Mouse (Mus musculus) kidney, adult 18-20 months (tissue): ENCODE measurements at regions not wholly inside any gene's neighbourhood (a gene's known extent, or its start where the extent isn't known, plus 50 kb on each side); places are given as distances from the start of the nearest gene placed in this dataset.
"Not testable (repeated sequence)": the region's sequence is repeated elsewhere in the genome, so short reads cannot be mapped to it uniquely, and the experiment has no call there.

Experiments
- DNase-seq: peaks from one replicate; pipeline ENCODE4 v3.0.0; 2021

DNA sequence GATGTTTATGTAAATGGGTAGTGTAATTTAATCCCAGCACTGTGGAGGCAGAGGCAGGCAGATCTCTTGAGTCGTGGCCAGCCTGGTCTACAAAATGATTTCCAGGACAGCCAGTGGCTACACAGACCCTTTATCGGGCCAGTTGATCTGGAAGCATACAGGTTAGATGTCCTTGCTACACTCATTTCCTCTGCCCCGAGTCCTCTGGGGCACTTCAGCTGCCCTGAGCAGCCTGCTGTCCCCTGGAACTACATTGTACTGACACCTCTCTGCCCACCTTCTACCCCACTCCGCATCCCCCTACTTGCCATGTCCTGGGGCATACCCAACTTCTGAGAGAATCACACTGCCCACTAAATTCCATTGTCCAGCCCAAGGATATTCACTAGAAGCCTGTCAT, 60.6 kb upstream of the Helt start:
- no peak for DNase-seq

DNA sequence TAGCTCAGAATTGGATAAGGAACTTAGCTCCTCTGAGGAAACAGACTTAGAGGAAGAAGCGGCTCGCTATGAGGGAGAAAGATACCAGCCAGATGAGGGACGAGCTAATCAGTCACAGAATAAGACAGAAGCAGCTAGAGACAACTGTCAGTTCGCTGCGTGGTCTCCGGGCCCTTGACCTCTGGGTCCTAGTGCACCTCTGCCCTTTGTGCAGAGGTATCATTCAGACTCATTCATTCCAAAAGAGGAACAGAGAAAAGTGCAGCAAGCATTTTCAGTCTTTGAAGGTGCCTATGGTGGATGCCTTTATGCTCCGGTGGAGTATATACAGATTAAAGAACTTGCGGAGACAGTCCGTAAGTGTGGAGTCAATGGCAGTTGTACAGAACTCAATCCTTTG, 63.5 kb upstream of the Helt start:
- not testable (repeated sequence) for DNase-seq

DNA sequence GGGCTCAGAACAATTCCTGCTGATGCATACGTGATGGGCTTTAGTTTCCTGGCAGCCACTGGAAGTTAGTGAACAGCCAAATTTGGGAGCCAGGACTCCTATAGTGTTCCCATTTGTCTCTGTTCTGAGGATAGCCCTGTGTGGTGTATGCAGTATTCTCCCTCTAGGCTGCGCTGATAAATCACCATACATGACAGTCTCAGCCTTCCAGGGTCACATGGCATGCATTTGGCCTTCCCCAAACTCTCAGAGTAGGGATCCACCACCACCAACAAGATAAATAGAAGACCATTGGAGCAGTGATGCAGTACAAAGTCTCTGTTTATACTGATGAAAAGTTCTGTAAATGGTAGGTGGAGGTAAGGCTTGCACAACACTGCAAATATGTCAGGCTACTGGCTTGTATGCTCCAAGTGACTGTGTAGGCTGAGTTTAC, 68.4 kb upstream of the Helt start:
- DNase-seq, result no peak

DNA sequence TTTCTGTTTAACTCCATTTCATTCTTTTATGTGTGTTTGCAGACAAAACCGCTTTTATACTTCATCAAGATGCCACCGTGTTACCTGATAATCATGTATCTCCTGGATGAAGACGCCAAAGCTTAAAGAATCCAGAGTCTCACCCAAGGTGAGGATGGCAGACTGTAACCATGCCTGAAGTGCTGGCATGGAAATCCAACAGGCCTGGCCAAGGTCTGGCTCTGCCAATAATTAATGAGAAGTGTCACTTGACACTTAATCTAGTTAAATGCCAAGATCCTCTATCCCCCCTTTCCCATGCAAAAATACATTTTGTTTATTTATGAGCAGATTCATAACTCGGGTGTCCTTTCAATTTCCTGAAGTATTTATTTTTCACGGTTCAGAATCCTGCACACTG, 71.2 kb upstream of the Helt start:
- peak; percentile 11 for DNase-seq

DNA sequence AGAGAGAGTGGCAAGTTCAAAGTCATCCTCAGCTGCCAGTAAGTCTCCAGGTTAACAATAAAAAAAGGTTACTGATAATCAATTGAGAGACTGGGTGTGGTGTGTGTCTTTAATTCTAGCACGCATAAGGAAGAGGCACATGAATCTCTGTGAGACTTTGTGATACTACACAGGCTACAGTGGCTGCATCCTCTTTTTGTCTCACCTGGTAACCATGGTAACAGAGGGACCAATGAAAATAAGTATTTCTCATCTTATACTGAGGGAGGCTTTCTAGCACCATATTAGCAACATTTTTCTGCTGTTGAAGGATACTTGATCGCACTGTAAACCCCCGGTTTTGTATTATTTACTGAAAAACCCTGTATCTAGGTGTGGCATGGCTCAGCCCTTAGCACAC, 72.7 kb upstream of the Helt start:
- no peak for DNase-seq

DNA sequence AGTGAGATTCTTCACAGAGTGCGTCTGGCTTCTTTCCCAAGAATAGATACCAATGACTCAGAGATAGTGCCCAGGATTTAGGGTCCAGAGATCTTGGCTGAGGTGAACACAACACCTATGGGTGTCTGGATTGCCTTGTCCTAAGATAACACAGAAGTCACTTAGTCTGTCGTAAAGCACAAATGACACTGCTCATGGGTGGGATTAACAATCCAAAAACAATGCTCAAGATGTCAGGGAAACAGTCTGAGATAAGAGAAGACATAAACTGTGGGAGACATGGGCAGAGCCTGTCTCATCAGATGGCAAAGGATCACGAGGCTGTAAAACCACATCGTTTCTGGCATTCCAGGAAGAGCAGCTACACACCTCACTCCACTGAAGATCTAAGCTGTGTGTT, 79.6 kb upstream of the Helt start:
- no peak for DNase-seq

DNA sequence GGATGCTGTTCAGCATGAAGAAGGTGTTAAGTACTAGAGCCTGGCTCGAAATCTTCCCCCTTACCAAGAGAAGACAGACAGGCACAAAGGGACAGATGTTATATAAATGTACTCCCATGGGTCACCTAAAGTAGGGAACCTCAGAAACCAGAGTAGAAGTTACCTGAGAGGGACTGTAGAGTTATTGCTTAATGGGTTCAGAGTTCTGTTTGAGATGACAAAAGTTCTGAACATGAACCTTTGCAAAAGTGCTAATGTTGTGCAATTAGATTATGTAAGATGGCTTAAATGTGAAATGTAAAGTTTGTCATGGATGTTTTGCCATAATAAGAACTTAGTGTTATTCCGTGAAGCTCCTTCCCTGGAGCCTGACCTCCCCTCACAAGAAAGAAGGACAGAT, 81.5 kb upstream of the Helt start:
- DNase-seq, result no peak

DNA sequence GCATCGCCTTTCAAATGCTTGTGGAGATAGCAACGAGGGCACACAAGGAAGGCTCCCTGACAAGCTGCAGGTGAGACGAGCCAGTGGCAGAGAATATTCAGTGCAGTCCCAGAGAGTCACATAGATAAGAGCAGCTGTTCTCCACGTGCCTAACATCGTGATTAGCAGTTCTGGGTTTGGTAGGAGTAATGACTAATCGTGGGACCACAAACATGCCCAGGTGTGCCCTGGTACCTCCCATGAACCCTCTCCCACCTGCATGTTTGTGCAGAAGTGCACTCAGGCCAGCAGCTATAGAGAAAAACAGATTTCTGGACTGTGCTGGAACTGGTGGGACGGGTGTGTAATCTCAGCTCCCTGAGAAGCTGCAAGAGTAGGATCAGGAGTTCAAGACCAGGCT, 85.9 kb upstream of the Acsl1 start:
- no peak for DNase-seq

DNA sequence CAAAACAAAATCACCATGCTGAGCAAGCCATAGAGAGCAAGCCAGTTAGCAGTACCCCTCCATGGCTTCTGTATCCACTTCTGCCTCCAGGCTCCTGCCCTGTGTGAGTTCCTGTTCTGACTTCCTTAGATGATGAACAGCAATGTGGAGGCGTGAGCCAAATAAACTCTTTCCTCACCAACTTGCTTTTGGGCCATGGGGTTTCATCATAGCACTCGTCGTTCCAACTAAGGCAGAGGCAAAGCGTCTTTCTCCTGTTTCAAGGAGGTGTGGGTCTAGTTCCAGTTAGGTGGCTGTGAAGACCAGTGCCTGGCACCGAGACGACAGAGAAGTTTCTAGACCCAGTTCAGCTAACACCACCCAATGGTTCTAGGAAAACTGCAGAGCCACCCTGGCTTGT, 85.0 kb upstream of the Acsl1 start:
- DNase-seq, result peak; percentile 14

DNA sequence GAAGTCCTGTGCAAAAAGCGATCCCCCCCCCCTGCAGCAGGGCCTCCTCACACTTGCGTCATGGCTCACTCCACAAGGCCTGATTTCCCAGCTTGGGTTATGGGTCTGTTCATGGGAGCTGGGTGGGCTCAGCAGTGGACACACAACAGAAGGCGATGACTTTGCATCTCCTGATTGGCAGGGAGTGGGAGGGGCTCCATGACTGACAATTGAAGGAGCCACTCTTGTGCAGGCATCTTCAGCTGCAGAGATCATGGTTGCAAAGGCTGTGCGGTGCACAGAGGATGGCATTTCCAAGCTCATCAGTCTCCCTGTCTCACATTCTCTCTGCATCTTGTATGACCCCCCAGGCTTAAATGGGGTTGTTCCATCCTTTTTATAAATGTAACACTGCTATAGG, 84.3 kb upstream of the Acsl1 start:
- peak; percentile 52 for DNase-seq

DNA sequence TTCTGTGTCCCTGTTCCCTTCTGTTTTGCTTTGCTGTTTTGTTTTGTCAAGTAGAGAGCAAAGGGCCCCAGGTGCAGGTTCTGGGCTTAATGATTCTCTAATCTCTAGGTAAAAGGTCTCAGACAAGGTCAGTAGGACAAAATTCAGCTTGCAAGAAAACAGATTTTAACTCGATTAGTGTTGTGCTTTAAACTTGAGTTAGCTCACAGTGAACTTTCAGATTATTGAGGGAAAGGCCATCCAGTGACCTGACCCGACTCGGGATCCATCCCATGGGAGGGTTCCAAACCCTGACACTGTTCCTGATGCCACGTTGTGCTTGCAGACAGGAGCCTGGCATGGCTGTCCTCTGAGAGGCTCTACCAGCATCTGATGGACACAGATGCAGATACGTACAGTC, 83.8 kb upstream of the Acsl1 start:
- peak; percentile 64 for DNase-seq

DNA sequence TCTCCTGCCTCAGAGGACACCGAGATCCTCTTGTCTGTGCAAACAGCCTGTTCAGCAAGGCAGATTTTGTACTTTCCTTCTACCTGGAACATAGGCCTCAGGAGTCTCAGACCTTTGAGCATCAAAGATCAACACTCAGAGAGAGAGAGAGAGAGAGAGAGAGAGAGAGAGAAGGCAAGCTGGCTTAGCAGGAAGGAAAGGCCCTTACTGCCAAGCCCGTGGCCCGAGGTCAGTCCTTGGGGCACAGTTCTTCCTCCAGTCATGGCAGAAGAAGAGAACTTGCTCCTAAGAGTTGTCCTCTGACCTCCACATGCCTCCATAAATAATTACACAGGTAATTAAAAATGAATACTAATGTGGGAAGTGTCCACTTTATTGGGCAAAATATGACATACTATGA, 82.4 kb upstream of the Acsl1 start:
- DNase-seq, result peak; percentile 40

DNA sequence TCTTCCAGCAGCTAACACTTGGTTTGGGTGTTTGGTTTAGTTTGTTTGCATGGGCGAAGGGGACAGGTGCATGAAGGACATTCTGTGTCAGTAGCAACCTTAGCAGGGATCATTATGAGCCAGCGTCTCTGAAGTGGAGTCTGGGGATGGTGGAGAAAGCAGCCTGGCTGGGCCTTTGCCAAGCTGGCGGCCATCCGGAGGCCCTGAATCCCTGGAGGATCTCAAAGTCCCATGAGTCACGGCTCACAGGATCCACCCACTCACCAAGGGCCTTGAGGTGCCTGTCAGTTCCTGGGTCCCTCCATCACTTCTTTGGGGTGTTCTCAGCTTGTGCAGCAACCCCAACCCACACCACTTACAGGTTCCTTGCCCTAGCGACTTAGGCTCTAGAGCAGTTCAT, 80.4 kb upstream of the Acsl1 start:
- peak; percentile 83 for DNase-seq

DNA sequence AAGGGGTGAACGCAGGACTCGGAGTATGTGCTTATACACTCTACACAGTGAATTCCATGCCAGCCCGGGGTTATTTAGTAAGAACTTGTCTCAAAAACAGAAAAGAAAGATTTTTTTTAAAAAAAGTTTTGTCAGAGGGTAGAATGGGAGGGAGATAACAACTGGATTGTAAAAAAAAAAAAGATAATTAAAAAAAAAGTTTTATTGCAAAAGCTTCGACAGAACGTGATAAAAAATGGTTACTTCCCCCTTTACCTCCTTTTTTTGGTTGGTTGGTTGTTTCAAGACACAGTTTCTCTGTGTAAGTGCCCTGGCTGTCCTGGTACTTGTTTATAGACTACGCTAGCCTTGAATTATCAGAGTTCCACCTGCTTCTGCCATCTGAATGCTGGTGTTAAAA, 79.2 kb upstream of the Acsl1 start:
- DNase-seq, result no peak

DNA sequence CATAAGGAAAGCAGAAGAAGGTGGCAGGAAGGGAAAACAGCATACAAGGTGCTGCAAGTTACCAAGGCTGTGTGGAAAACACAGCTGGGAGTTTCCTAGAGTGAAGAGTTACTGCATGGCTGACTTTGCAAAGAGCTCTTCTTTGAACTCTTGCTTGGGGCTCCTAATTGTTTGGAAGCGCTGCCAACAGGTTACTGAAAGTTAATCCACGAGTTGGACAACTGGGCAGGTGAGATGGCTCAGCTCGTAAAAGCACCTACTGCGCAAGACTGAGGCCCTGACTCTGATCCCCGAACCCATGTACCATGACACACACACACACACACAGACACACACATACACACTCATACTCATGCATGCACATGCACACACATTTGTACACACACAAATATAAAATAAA, 77.5 kb upstream of the Acsl1 start:
- DNase-seq, result peak; percentile 31

DNA sequence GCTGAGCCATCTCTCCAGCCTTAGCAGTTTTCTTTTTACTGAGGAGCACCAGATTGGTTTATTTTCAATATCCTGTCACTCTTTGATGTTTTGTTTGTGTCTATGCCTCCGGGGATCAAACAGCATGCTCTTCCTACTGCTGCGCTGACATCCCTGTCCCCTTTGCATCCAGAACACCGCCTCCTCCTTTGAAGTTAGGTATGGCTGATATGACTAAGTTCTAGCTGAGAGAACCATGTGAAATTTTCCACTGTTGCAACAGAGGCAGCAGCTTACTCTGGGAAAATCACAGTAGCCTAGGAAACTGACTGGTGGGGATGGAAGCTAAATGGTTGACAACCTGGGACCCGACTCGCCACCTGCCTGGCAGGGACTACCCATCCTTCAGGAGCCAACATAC, 76.1 kb upstream of the Acsl1 start:
- no peak for DNase-seq

DNA sequence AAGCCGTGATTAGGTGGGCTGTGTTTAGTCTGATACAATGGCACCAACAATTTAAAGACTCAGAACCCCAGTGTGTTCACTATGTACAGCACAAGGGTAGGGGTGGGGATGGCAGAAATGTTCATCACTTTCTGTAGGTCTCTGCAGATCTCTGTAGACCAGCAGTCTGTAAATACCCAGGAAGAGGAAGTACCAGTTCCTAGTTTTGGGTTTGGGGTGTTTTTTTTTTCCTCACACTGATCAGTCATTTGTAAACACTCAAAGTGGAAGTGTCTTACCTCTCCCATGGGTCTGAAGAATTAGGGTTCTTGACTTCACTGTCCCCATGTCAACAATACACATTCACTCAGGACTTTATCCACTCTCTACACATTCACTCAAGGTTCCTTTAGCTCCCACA, 75.5 kb upstream of the Acsl1 start:
- DNase-seq, result no peak

DNA sequence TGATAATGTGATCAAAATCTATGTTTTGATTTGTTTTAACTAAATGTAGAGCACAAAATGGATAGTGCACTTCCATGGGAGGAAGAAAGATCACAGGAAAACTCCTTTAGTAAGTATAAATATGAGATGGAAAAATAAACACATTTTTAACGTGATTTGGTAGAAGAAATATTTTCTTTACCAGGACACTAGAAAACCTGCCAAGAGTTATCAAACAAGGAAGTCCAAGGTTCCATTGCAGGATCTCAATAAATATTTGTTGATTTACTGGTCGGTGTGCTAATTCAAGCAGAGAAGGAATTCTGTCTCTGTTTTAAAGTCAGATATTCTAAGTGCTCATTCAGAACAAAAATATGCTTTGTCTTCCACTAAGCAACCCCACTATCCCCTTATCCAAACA, 73.8 kb upstream of the Acsl1 start:
- DNase-seq, result no peak

DNA sequence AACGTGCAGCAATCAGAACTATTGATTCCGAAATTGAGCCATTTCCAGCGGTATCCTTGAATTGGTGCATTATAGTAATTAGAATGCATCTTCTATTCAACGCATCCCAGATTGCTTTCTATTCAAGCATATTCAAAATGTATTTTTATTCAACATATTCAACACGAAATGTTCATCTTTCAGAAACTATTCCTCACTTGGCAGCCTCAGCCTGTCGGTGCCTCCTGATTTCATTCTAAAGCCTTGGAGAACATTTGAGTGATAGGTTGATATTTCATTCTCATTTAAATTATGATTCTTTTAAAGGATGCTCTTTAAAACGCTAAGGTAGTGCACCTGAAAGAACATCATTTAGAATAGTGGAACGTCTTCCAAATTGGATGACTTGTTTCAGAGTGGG, 73.1 kb upstream of the Acsl1 start:
- no peak for DNase-seq

DNA sequence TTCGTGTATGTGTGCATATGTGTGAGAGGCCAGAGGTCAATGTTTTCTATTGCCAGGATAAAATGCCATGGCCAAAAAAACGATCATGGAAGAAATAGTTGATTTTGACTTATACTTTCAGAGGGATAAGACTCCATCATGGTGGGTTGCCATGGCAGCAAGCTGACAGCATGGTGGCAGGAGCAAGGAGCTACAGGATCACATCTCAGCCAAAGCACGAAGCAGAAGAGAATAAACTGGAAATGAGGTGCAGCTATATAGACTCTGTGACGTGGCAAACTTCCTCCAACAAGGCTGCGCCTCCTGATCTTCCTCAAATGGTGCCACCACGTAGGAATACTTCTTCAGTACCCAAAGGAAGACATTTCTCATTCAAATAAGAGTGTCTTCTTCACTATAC, 70.2 kb upstream of the Acsl1 start:
- DNase-seq, result no peak

DNA sequence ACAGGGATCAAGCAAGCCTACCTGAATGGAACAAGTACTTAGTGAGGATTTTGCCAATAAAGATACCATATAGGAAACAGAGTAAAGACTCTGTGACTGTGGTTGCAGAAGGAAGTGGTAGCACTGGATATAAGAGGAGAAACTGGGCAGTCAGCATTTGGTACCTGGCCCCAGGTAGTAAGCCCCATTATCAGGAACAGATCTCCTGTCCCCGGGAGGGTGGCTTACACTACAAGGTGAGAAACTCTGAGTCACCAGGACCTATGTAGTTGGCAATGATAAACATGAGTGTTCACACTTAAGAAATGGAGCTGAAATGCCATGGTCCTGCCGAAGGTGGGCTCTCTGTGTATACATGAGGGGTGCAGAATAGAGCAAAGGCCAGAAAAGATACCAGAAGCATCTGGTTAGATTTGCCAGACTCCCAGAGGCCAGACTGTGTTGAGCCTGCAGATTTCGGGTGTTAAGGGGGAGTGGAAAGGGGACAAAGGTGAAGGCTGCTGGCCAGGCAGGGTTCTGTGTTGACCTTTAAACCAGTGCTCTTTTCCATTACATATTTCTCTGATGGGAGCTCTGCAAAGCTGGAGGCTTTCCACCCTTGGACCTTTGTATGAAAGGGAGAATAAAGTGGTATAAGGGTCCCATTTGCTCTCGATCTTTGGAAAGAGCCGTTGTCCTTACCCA, 66.8 kb upstream of the Acsl1 start:
- peak; percentile 50 for DNase-seq

DNA sequence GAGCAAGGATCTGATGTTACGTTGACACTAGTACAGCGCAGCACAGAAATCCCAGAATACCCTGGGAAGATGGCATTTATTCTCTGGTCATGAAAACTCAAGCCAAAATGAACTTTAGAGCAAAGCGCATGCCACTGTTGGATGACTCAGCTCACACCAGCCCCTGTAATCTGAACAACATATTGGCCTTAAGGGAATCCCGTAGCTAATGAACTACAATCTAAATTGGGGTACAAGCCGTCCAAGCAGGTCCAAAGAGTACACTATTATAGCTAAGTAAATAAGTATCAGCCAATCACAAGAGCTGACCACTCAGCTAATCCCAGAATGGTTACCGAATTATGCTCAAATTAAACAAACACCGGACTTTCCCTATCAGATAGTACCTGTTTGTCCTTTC, 62.0 kb upstream of the Acsl1 start:
- DNase-seq, result peak; percentile 47

DNA sequence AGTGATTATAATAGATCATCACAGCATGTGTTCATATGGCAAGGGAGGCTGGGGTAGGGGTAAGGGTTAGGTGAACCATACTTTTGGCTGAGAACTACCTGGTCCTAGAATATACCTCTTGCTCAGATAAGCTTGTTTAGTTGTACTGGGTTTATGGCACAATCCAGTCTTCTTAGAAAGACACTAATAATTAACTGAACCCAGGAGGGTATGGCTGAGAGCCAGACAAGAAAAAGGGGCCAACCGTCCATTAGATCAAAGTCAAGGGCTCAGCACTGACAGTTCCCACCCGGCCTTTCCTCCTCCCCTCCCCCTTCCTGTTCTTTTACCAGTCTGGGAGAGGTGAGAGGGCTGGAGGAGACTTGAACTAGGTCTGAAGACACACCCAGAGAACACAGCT, 61.5 kb upstream of the Acsl1 start:
- DNase-seq, result peak; percentile 71

DNA sequence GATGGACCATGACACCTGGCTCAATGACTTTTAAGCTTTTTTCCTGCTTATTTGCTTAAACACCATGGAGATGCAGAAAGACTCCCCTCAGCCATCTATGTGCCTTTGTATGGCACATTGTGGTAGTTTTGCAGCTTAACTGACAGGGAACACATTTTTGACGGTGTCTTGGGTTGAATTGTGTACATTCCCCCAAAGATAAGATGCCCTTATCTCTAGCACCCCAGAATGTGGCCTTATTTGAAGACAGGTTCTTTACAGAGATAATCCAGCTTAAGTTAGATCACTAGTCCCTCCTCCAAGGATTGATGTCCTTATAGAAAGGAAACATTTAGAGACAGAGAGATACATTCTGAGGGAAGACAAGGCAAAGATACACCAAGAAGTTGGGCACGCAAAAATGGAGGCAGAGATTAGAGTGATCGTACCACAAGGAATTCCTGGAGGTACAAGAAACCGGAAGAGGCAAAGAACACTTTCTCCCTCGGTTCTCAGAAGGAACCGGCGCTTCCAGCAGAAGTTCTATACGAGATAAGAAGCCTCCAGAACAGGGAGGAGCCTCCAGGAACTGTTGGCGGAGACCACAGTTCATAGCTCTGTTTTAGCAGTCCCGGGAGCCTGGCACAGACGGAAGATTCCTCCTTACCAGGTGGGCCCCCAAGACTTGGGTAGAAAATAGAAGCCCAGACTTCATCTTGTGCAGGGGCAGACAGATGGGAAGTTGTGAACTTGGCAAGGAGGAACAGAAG, 58.8 kb upstream of the Acsl1 start:
- DNase-seq, result no peak
